Mouse (Mus musculus) frontal cortex, postnatal 14 days (tissue): Measurements from ENCODE around the gene Myo3b.

ENCODE experiments used
- DNase-seq, 2 experiments: peaks; one replicate each; pipeline ENCODE4 v3.0.0; 2022; ENCODE audit warnings: low spot score in 2 of 2

The Myo3b gene

DNA sequence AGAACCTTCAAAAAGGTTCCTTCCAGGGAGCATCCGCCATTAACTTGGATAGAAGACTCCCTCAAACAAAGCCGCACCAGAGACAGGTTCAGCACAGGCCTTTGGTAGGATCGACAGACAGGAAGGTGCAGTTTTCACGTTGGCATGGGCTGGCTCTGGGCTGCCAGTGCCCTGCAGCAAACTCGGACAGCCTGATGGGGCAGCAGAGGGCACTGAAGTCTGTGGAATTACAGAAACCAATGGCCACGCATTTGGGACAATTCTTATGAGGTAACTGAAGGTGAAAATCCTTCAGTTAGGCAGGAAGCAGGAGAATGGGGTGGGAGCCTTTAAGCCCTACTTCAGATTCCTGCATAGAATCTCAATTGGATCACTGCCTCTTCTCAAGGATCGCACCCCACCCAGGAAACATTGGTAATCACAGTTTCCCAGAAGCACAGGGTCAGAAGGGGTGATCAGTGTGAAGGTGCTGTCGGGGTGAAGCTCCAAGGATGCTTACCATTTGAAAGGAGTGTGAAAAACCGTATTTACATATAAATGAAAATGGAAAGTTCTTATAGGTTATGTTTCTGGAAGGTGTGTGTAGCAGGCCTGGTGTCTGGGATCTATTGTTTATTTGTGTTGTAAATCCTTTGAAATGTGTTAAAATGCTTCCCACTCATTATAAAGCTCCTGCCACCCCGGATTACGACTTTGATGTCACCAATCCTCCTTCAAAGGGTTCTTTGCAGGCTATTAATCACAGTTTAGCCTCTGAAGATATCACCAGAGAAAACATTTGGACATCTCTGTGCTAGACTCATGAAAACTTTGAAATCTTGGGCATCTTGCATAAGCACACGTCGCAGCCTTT is 239.7 kb downstream of the Myo3b start:
- no peak for DNase-seq

GRCm38 (mm10) chr2:70284109-70284508 is 245.2 kb downstream of the Myo3b start:
- no peak for DNase-seq

GRCm38 (mm10) chr2:70291063-70291462 is 252.1 kb downstream of the Myo3b start:
- no peak for DNase-seq

DNA sequence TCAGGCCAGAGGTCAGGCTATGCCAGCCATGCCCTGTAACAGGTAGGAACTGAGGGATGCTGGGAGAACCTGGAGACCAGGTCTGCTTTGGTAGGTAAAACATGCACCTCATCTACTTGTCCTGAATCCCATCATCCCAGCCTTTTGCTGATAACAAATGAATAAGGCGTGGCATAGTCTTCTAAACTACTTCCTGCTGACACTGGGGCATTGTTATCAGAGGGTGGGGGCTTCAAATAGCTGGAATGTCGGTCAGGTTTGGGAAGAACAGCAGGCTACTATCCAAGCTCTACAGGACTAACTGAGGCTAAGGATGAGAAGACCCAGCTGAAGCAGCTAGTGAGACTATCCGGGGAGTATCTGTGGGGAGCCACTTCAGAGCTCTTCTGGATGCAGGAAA is 253.8 kb downstream of the Myo3b start:
- no peak for DNase-seq

GRCm38 (mm10) chr2:70302905-70303304 is 264.0 kb downstream of the Myo3b start:
- DNase-seq = no peak

DNA sequence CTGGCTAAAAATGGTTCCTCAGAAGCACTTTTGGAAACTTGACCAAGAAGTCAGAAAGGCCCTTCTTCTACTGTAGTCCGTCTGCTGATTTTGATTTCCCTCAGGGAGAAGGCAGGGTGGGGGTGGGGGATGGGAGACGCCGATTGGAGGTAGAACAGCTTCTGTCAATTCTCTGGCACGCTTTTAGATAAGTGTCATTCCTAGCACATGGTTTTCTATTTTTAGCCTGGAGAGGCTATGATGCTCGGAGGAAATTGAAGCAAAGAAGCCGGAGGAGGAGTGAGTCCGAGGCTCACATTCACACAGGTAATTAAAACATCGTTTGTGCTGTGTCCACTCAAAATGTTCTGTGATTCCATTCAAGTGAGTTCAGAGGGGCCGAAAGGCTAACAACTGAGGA is 276.2 kb downstream of the Myo3b start:
- no peak for DNase-seq

GRCm38 (mm10) chr2:70315734-70316133 is 276.8 kb downstream of the Myo3b start:
- DNase-seq = no peak

DNA sequence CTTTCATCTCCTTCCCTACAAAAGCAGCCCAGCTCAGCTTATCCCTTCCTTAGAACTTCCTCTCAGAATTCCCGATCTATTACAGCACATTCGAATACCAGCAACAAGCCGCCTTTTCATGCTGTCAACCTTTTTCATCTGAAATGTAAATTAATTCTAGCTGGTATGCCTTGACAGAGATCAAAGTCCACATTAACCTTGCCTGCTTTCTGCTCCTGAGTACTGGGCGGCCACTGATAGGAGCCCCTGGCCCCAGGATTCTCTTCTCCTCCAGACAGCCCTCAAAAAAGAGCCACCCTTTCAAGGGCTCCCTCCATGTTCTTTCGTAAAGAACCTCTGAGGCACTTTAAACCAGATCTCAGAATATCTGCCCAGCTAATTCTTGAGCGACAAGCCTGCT is 278.9 kb downstream of the Myo3b start:
- DNase-seq = no peak

DNA sequence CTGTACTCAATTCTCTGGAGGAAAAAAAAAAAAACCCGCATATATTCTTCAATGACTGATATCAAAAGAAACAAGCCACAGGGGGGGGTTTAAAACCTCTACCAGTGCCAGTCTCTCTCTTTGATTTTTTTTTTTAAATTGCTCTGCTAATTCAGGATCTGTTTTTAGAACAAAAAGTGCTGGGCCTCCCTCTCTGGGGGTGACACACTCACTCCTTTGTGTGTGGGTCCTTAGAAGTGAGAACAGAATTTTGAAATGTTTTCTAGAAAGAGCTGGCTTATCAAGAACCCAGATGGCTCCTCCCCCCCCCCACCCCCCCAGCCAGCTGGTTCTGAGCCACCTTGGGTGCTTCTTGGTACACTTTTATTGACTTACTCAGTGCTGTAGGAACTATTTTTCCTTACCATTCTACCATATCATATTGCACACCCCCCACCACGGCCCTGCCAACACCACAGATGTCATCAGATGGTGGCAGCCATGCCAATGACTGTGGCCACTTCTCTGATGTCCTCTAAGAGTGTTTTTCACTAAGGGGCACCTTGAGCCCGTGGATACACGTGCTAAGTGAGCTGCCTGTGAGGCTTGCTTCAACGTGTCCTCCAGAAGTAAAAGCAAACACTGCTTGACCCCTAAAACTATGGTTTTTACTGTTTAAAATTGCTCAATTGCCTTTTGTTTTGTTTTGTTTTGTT is 280.1 kb downstream of the Myo3b start:
- no peak for DNase-seq

- DNase-seq = no peak
Observed at GRCm38 (mm10) chr2:70322767-70323166, 283.8 kb downstream of the Myo3b start.

GRCm38 (mm10) chr2:70327602-70328001 is 288.7 kb downstream of the Myo3b start:
- no peak for DNase-seq

DNA sequence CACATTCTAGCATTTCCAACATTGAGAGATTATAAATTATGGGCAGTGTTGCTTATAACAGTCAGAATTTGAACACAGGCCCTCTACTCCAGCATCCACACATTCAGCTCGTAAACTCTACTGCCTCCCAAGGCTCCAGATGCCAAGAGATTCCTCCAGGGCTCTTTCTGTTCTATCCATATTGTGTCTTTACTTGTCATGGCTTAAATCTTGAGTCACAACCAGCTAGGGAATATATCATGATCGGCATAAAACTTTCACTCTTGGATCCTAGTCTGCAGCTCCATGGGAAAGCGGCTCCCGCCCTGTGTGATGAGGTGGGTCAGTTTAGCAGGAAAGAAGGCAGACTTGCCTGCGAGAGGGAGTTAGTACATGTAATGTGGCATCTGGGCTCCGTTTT is 294.0 kb downstream of the Myo3b start:
- no peak for DNase-seq

DNA sequence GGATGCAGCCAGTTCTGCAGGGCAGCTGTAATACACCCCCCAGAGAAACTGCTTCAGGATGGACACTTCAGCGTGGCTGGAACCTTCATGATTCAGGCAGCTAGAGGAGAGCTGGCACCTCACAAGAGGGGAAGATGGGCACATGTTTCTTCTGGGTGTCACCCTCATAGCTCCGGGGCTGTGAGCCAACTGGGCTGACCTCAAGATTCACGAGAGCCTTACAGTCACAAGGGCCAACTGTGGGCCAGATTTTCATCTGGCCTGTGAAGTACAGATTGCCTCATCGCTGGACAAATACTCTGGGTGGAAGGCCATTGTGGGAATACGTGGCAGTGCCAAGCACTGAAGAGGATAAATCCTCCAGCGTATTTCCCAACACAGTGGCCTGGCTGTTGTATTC is 294.6 kb downstream of the Myo3b start:
- no peak for DNase-seq

DNA sequence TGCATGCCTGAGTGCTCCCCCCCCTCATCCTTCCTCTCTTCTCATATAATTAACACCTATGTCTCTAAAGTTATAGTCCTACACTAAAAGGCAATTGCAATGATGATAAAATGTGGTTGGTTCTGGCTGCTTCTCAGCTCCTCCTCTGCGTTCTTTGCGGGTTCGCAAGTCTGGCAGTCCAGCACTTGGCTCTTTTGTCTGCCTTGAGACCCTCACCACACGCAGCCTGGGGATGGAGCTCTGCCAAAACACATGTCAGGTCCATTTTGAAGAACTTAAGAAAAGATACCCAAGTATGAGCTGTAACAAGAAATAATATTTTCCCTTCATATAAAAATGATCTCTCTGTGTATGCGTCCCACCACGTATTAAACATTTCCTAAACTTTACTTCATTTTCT is 297.6 kb downstream of the Myo3b start:
- no peak for DNase-seq

DNA sequence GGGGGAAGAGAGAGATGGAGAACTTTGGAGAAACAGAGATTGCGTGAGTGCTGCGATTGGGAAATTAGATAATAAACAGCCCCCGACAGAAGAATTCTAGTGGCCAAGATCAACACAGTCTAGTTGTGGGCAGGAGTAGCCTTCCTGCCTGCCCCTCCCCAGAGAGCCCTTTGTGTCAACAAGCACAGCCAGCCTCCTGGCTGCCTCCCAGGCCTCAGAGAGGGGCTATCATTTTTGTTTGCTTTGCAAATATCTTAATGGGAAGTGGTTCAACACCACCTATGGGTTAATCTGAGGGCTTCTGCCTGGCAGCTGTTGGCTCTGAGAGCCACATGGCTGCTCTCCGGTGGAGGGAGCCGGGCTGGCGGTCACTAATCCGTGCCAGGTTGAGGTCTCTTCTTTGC is 298.3 kb downstream of the Myo3b start:
- no peak for DNase-seq

- DNase-seq = no peak
Observed at GRCm38 (mm10) chr2:70337869-70338268, 298.9 kb downstream of the Myo3b start.

GRCm38 (mm10) chr2:70339061-70339460 is 300.1 kb downstream of the Myo3b start:
- no peak for DNase-seq

DNA sequence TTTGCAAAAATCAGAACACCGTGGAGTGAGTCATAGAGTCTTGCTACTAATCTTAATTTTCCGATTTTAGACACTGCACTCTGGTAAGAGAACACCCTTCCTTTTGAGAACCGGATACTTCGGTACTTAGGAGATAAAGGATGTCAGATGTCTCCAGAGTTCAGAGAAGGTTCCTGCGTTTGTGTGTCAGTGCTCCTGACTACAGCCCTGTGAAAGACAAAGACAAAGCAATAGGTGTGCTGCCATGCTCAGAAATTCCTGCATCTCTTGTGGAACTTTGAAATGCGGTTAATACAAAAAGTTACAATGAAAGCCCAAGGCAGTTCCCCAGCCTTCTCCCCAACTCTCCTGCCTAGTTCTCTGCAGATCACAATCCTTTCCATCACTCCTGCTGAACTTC is 300.6 kb downstream of the Myo3b start:
- no peak for DNase-seq

- DNase-seq = no peak
Observed at GRCm38 (mm10) chr2:70340224-70340623, 301.3 kb downstream of the Myo3b start.

DNA sequence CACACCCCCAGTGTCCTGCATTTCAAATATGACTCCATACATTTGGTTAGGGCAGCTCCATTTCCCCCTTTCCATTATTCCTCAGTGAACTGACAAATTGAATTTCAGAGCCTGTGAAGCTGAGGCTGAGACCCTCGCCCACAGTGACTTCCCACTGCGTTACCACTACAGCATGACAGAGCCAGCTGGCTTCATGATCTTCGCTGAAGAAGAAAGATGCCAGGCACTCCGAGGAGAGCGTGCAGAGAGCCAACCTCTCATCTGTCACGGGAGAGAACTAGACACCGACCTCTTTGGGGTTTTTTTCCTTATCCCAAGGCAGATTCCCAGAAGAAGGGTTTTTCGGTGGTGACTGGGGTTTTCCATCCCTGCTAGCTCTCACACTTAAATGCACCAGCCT is 306.2 kb downstream of the Myo3b start:
- no peak for DNase-seq

DNA sequence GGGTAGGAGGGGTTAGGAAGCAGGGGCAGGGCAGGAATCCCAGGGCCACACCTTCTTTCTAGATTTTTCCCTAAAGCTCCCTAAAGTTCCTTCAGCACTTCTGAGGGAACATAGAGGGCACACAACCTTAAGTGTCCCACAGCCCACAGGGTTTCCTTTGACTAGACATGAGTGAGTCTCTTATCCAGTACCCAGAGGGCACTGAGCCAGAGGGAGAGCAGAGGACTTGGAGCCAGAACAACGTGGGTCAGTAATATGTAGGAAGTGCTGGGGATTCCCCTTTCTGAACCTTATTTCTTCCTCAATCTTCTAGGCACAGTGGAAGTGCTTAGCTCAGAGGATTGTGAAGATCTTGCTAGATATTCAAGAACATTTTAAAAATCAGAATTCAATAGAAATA is 308.6 kb downstream of the Myo3b start:
- DNase-seq = no peak

DNA sequence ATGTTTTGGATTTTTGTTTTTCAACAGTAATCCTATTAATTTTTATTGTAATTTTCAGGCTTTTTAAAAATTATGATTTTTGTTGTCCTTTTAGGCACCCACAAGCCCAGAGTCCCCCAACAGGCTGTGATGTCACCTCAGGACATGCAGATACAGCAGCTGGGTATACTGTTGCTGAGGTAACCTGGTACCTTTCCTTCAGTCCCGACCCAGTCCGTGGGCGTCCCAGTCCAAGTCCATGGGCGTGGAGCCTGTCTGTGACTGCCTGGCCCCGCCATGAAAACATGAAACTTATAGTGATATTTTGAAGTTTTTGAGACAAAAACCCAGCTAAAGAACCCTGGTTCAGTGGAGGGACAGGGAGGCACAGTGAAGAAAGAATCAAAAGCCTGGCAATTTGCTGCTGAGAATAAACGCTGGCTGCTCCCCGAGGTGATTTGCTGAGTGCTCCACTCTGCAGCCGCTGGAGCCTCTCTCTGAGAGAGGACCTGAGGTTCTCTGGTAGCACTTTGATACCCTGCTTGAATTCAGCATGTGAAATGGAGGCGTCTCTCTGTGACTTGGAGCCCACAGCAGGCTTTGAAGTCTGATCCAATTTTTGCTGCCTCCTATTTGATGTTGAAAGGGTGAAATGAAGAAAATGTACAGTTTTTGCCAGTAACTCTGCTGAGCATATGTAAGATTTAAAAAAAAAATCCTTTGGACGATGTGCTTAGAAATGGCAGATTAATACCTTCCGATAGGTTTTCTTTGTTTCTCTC is 310.0 kb downstream of the Myo3b start:
- DNase-seq = no peak
